Mouse (Mus musculus) intestine, postnatal 0 days (tissue): ENCODE measurements at regions not wholly inside any gene's neighbourhood (a gene's known extent, or its start where the extent isn't known, plus 50 kb on each side); places are given as distances from the start of the nearest gene placed in this dataset.

Source experiments
- ATAC-seq: fragments of 200-750 bp; cut with Nextera tagmentation; 2 replicates; pipeline ENCODE4 v1.8.0; 2017; ENCODE audit warnings: mild to moderate bottlenecking, moderate TSS enrichment, moderate library complexity
- H3K27ac ChIP-seq: fragments of 300-500 bp; sonication (generic); 2 replicates; pipeline ENCODE4 v1.5.1; 2014; ENCODE audit warnings: mild to moderate bottlenecking, low read depth, low read length, moderate library complexity
- H3K27me3 ChIP-seq: fragments of 300-500 bp; sonication (generic); replicated peaks from 2 replicates; pipeline ENCODE4 v1.6.1; 2014; ENCODE audit warnings: low read length, mixed read lengths; ENCODE audit not compliant: control insufficient read depth, insufficient read depth
- H3K36me3 ChIP-seq: fragments of 300-500 bp; sonication (generic); 2 replicates; pipeline ENCODE4 v1.6.1; 2014; ENCODE audit warnings: mild to moderate bottlenecking, moderate library complexity; ENCODE audit not compliant: control insufficient read depth, insufficient read depth
- H3K4me1 ChIP-seq: fragments of 300-500 bp; sonication (generic); replicated peaks from 2 replicates; pipeline ENCODE4 v1.6.1; 2014; ENCODE audit warnings: antibody characterized with exemption, low read length, mixed read lengths; ENCODE audit not compliant: control insufficient read depth, insufficient read depth
- H3K4me2 ChIP-seq: fragments of 300-500 bp; sonication (generic); replicated peaks from 2 replicates; pipeline ENCODE4 v1.6.1; 2014; ENCODE audit warnings: low read depth, mild to moderate bottlenecking, moderate library complexity
- H3K4me3 ChIP-seq: fragments of 300-500 bp; sonication (generic); 2 replicates; pipeline ENCODE4 v1.5.1; 2014; ENCODE audit warnings: low read depth, low read length
- H3K9ac ChIP-seq: fragments of 300-500 bp; sonication (generic); 2 replicates; pipeline ENCODE4 v1.6.1; 2014; ENCODE audit warnings: mild to moderate bottlenecking, low read depth, low read length
- H3K9me3 ChIP-seq: fragments of 300-500 bp; sonication (generic); 2 replicates; pipeline ENCODE4 v1.6.1; 2016; ENCODE audit warnings: mixed run types; ENCODE audit not compliant: control insufficient read depth
- CTCF ChIP-seq: sonication (generic); IDR thresholded peaks from 2 replicates; pipeline ENCODE4 v1.5.1; 2016; ENCODE audit warnings: low read depth, mild to moderate bottlenecking, control low read depth, antibody characterized with exemption, moderate library complexity
- WGBS: fragments of 180-500 bp; shearing (Covaris S2); extraction: QIAGEN DNeasy Blood & Tissue Kit; methylation state at CpG from one replicate; pipeline ENCODE4 v1.1.7; 2014; 5-methylcytosine and 5-hydroxymethylcytosine counted together

DNA sequence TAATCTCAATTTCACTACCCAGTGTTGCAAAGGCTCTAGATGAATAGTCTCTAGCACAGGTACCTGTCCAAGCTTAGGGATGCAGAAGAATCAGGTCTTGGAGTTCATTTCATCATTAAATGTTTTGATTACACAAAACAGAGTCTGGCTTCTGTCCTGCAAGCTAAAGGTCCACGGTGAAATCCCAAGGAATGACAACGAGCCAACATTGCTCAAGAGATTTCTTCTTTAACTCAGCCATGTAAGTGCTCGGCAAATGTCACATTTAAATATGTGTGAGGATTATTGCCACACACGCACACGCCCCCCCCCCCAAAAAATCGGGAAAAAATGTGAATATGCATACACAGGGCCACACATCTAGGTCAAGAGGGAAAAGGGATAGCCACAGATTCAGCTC, 1666.4 kb upstream of the 5930422O12Rik start:
- no peak overlapping the region for H3K4me2 ChIP-seq
- H3K36me3 ChIP-seq, result no peaks in the 10 kb centered on the region
- WGBS, result 68% methylated on average over 6 of the region's 6 CpGs
- no peak for ATAC-seq
- H3K27ac ChIP-seq, result no peak overlapping the region
- H3K27me3 ChIP-seq, result no peaks in the 10 kb centered on the region
- H3K4me1 ChIP-seq, result no peaks in the 10 kb centered on the region
- no peak for TF ChIP-seq CTCF
- no peaks in the 10 kb centered on the region for H3K9me3 ChIP-seq
- H3K9ac ChIP-seq, result no peak overlapping the region
- no peak overlapping the region for H3K4me3 ChIP-seq
